Mouse (Mus musculus) erythroblast, adult 5-6 weeks (primary cell): Measurements from ENCODE around the gene Mterf1b. TPM values are rescaled to one million over a fixed set of nuclear protein-coding genes. Genes with fewer than 3 reads are reported as not detected.

Experiments used
- ATAC-seq: replicated peaks from 2 replicates; pipeline ENCODE4 v1.8.0; 2016; ENCODE audit warnings: moderate number of reproducible peaks, mild to moderate bottlenecking, moderate TSS enrichment, inconsistent platforms; ENCODE audit not compliant: poor library complexity, low FRiP score, severe bottlenecking
- total RNA-seq, 2 experiments: library from RNA; stranded (forward) in 1 of 2; stranded (reverse) in 1 of 2; fragments of 150-400 nt in 1 of 2; fragments of 200-764, 138-1000 nt in 1 of 2; gene quantifications; 2 replicates each; pipeline versions ENCODE4 v1.2.3 to v1.2.4; 2015 to 2017; ENCODE audit warnings: low replicate concordance in 2 of 2

The Mterf1b gene
- total RNA-seq, 2 experiments from 2014 or later: 3.5 TPM; not detected in 1

DNA sequence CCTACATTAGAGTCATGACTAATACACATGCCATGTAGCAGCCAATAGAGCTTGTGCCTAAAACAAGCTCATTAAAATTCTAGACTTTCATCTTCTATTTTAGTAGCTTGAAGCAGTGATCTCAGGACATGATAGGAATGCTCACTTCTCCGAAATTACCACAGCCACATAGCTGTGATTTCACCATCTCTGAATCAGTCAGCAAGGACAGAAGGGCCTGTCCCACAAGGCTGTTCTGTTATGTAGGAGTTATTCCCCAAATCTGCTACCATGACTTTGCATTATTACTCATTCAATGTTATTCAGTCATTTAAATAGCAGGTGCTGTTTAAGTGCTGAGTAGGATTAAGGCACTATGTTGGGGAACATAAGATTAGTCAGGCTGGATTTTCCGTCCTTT, 42.3 kb downstream of the Mterf1b start:
- ATAC-seq: no peak

DNA sequence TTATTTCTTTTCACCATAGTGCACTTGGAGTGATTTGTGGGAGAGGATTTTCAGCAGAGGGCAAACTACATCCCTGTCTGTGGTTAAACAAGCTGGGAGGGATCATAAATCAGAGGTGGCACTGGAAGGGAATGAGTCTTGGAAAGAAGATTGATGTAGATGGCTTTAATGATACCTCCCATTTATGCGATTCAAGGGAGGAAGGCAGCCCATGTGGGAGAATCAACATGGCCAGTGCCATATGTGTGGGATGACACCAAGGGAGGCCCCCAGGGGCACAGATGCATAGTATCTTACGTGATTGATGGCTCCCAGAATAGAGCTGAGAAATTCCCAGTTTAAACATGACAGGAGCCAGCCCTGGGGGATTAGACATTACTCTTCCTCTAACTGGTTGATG, 48.0 kb downstream of the Mterf1b start:
- ATAC-seq: no peak

- ATAC-seq: no peak
Measured at GRCm38 (mm10) chr5:4245004-4245403, 52.8 kb downstream of the Mterf1b start.

DNA sequence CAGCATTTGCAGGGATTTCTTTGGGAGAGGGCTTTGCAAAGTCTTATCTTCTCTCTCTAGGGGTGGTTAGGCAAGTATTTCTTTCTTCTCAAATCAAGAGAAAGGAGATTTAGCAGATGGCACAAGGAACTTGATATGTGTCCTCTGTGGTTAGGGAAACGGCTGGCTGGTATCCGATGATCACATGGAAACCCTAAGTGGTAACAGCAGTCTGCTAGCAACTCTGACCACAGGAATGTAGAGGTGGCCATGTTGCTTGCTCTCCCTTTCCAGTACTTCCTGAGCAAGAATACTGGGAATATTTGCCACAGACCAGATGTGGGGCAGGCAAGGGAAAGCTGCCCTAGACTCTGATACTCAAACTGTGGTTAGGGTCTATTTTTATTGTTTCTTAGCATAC, 53.9 kb downstream of the Mterf1b start:
- ATAC-seq: no peak

Other genes with a start within 250 kb of the Mterf1b start
- gene Cyp51, start 87.6 kb upstream of the Mterf1b start, total RNA-seq (2015; ENCODE audit: low replicate concordance): 2.5 and 4.8 TPM in 2 replicates
- 5.0 and 6.2 TPM in 2 replicates for gene Cyp51, start 87.6 kb upstream of the Mterf1b start, total RNA-seq (2017; ENCODE audit: low replicate concordance)